Mouse (Mus musculus) liver, postnatal 0 days (tissue): Measurements from ENCODE around the gene S100a6.

Experiments
- CTCF ChIP-seq: sonication (generic); IDR thresholded peaks from 2 replicates; pipeline ENCODE4 v1.5.1; 2016; ENCODE audit warnings: antibody characterized with exemption, low read depth
- EP300 ChIP-seq: IDR thresholded peaks from 2 replicates; pipeline ENCODE4 v1.6.1; 2016; ENCODE audit warnings: antibody characterized with exemption, low read depth, mild to moderate bottlenecking

- no peak for TF ChIP-seq EP300
- TF ChIP-seq CTCF, result no peak
Measured at GRCm38 (mm10) chr3:90594466-90594865, 18.2 kb upstream of the S100a6 start.
